Mouse (Mus musculus) embryonic facial prominence, embryonic 10.5 days (tissue): ENCODE data around the gene Rnf220. TPM values are rescaled to one million over a fixed set of nuclear protein-coding genes. Genes with fewer than 3 reads are reported as not detected.

ENCODE experiments used
- DNase-seq: peaks from one replicate; pipeline ENCODE4 v3.0.0-alpha.2; 2017; ENCODE audit warnings: low spot score
- H3K27ac ChIP-seq: fragments of 300-500 bp; sonication (generic); replicated peaks from 2 replicates; pipeline ENCODE4 v1.5.1; 2016; ENCODE audit warnings: mild to moderate bottlenecking
- H3K27me3 ChIP-seq: fragments of 300-500 bp; sonication (generic); replicated peaks from 2 replicates; pipeline ENCODE4 v1.6.1; 2016; ENCODE audit warnings: low read depth, mild to moderate bottlenecking; ENCODE audit not compliant: poor library complexity, severe bottlenecking
- H3K36me3 ChIP-seq: fragments of 300-500 bp; sonication (generic); replicated peaks from 2 replicates; pipeline ENCODE4 v1.6.1; 2016; ENCODE audit warnings: mild to moderate bottlenecking, moderate library complexity
- H3K4me1 ChIP-seq: fragments of 300-500 bp; sonication (generic); 2 replicates; pipeline ENCODE4 v1.6.1; 2016
- H3K4me3 ChIP-seq: fragments of 300-500 bp; sonication (generic); 2 replicates; pipeline ENCODE4 v1.5.1; 2016; ENCODE audit warnings: mild to moderate bottlenecking, moderate library complexity
- H3K9me3 ChIP-seq: fragments of 300-500 bp; sonication (generic); 2 replicates; pipeline ENCODE4 v1.6.1; 2016; ENCODE audit warnings: mild to moderate bottlenecking
- WGBS: fragments of 180-500 bp; shearing (Covaris S2); methylation state at CpG from one replicate; pipeline ENCODE4 v1.1.7; 2016; 5-methylcytosine and 5-hydroxymethylcytosine counted together
- polyA plus RNA-seq: library from polyadenylated mRNA; unstranded; fragments of >200 nt; fragmentation: Nextera tagmentation; extraction: Ambion mirVana; gene quantifications from 2 replicates; pipeline ENCODE4 v1.2.1, GENCODE M21; 2016

Rnf220 gene
- 94.6 and 94.8 TPM in 2 replicates for polyA plus RNA-seq

- Histone ChIP-seq H3K27ac (peak within 1 kb of the TSS; percentile 70), H3K4me3 (peak within 1 kb of the TSS; percentile 63), H3K9me3 (peaks cover 4% of the 10 kb centered on the region), H3K36me3 (no peaks in the 10 kb centered on the region), H3K4me1 (peaks cover 36% of the 10 kb centered on the region), H3K27me3 (peaks cover 64% of the 10 kb centered on the region)
- under 1% methylated on average over 42 of the region's 42 CpGs for WGBS
- DNase-seq, result peak; percentile 86
Observed at GRCm38 (mm10) chr4:117496482-117497165, at the start of gene Rnf220. Gene Rnf220 (minus strand): TSS chr4:117497052.

- H3K4me3 ChIP-seq, result no peak overlapping the region
- DNase-seq, result no peak
- H3K36me3 ChIP-seq, result no peaks in the 10 kb centered on the region
- H3K9me3 ChIP-seq, result no peaks in the 10 kb centered on the region
- WGBS, result 89% methylated on average over 6 of the region's 6 CpGs
- H3K27me3 ChIP-seq, result 0 out of 2 replicates have a peak, but pooled peaks cover 6% of the 10 kb centered on the region
- no peak overlapping the region for H3K27ac ChIP-seq
- peaks cover 19% of the 10 kb centered on the region for H3K4me1 ChIP-seq
Observed at GRCm38 (mm10) chr4:117546616-117547015, 49.8 kb upstream of the Rnf220 start.

GRCm38 (mm10) chr4:117545448-117545847 lies 48.6 kb upstream of the Rnf220 start:
- WGBS, result 93% methylated on average over 3 of the region's 3 CpGs
- H3K9me3 ChIP-seq, result no peaks in the 10 kb centered on the region
- H3K27me3 ChIP-seq, result 0 out of 2 replicates have a peak, but pooled peaks cover 6% of the 10 kb centered on the region
- H3K27ac ChIP-seq, result no peak overlapping the region
- H3K4me1 ChIP-seq, result peaks cover 7% of the 10 kb centered on the region
- no peak overlapping the region for H3K4me3 ChIP-seq
- H3K36me3 ChIP-seq, result no peaks in the 10 kb centered on the region
- no peak for DNase-seq

- Histone ChIP-seq H3K4me1 (peaks cover 24% of the 10 kb centered on the region), H3K4me3 (no peak overlapping the region), H3K36me3 (no peaks in the 10 kb centered on the region), H3K27me3 (0 out of 2 replicates have a peak, but pooled peaks cover 21% of the 10 kb centered on the region), H3K9me3 (no peaks in the 10 kb centered on the region), H3K27ac (no peak overlapping the region)
- WGBS, result 77% methylated on average over 5 of the region's 5 CpGs
- no peak for DNase-seq
Observed at GRCm38 (mm10) chr4:117540571-117540970, 43.7 kb upstream of the Rnf220 start.

GRCm38 (mm10) chr4:117539329-117539980 lies 42.6 kb upstream of the Rnf220 start:
- Histone ChIP-seq H3K4me3 (no peak overlapping the region), H3K9me3 (no peaks in the 10 kb centered on the region), H3K27me3 (0 out of 2 replicates have a peak, but pooled peaks cover 24% of the 10 kb centered on the region), H3K4me1 (peaks cover 24% of the 10 kb centered on the region), H3K36me3 (no peaks in the 10 kb centered on the region), H3K27ac (no peak overlapping the region)
- 81% methylated on average over 8 of the region's 8 CpGs for WGBS
- no peak for DNase-seq

GRCm38 (mm10) chr4:117537002-117537401 lies 40.1 kb upstream of the Rnf220 start:
- WGBS, result 86% methylated on average over 7 of the region's 7 CpGs
- no peak for DNase-seq
- H3K4me3 ChIP-seq, result no peak overlapping the region
- no peak overlapping the region for H3K27ac ChIP-seq
- peaks cover 24% of the 10 kb centered on the region for H3K4me1 ChIP-seq
- no peaks in the 10 kb centered on the region for H3K9me3 ChIP-seq
- peaks cover 20% of the 10 kb centered on the region; the same call in 1 of the 2 replicates for H3K27me3 ChIP-seq
- no peaks in the 10 kb centered on the region for H3K36me3 ChIP-seq

- H3K27me3 ChIP-seq, result peaks cover 18% of the 10 kb centered on the region; the same call in 1 of the 2 replicates
- peaks cover 24% of the 10 kb centered on the region for H3K4me1 ChIP-seq
- no peaks in the 10 kb centered on the region for H3K36me3 ChIP-seq
- no peak for DNase-seq
- 50% methylated on average over 9 of the region's 9 CpGs for WGBS
- no peak overlapping the region for H3K4me3 ChIP-seq
- H3K27ac ChIP-seq, result 0 out of 2 replicates have a peak overlapping the region, but pooled peaks have one; percentile 10
- no peaks in the 10 kb centered on the region for H3K9me3 ChIP-seq
Observed at GRCm38 (mm10) chr4:117535496-117536200, 38.8 kb upstream of the Rnf220 start.

GRCm38 (mm10) chr4:117529843-117530242 lies 33.0 kb upstream of the Rnf220 start:
- no peak for DNase-seq
- Histone ChIP-seq H3K4me1 (peaks cover 21% of the 10 kb centered on the region), H3K9me3 (no peaks in the 10 kb centered on the region), H3K36me3 (no peaks in the 10 kb centered on the region), H3K4me3 (no peak overlapping the region), H3K27me3 (peaks cover 36% of the 10 kb centered on the region; the same call in 1 of the 2 replicates), H3K27ac (no peak overlapping the region)
- 84% methylated on average over 4 of the region's 4 CpGs for WGBS

- Histone ChIP-seq H3K9me3 (no peaks in the 10 kb centered on the region), H3K36me3 (no peaks in the 10 kb centered on the region), H3K4me3 (no peak overlapping the region), H3K4me1 (peaks cover 21% of the 10 kb centered on the region), H3K27me3 (peaks cover 37% of the 10 kb centered on the region; the same call in 1 of the 2 replicates), H3K27ac (0 out of 2 replicates have a peak overlapping the region, but pooled peaks have one; percentile 15)
- 42% methylated on average over 1 of the region's 1 CpGs for WGBS
- DNase-seq, result peak; percentile 71
Observed at GRCm38 (mm10) chr4:117527952-117528351, 31.1 kb upstream of the Rnf220 start.

GRCm38 (mm10) chr4:117527116-117527899 lies 30.5 kb upstream of the Rnf220 start:
- Histone ChIP-seq H3K27me3 (peaks cover 37% of the 10 kb centered on the region; the same call in 1 of the 2 replicates), H3K27ac (no peak overlapping the region)
- DNase-seq, result no peak

GRCm38 (mm10) chr4:117525990-117526389 lies 29.1 kb upstream of the Rnf220 start:
- no peaks in the 10 kb centered on the region for H3K9me3 ChIP-seq
- H3K36me3 ChIP-seq, result no peaks in the 10 kb centered on the region
- H3K27ac ChIP-seq, result no peak overlapping the region
- peaks cover 37% of the 10 kb centered on the region; the same call in 1 of the 2 replicates for H3K27me3 ChIP-seq
- DNase-seq, result no peak
- H3K4me3 ChIP-seq, result no peak overlapping the region
- peaks cover 21% of the 10 kb centered on the region for H3K4me1 ChIP-seq
- 91% methylated on average over 5 of the region's 5 CpGs for WGBS

More at GRCm38 (mm10) chr4:117527116-117527899, 30.5 kb upstream of the Rnf220 start:
- 67% methylated on average over 9 of the region's 9 CpGs for WGBS
- no peaks in the 10 kb centered on the region for H3K9me3 ChIP-seq
- no peaks in the 10 kb centered on the region for H3K36me3 ChIP-seq
- H3K4me3 ChIP-seq, result no peak overlapping the region
- H3K4me1 ChIP-seq, result peaks cover 21% of the 10 kb centered on the region
